Mouse (Mus musculus): Measurements from ENCODE around the gene Tstd2.

DNA sequence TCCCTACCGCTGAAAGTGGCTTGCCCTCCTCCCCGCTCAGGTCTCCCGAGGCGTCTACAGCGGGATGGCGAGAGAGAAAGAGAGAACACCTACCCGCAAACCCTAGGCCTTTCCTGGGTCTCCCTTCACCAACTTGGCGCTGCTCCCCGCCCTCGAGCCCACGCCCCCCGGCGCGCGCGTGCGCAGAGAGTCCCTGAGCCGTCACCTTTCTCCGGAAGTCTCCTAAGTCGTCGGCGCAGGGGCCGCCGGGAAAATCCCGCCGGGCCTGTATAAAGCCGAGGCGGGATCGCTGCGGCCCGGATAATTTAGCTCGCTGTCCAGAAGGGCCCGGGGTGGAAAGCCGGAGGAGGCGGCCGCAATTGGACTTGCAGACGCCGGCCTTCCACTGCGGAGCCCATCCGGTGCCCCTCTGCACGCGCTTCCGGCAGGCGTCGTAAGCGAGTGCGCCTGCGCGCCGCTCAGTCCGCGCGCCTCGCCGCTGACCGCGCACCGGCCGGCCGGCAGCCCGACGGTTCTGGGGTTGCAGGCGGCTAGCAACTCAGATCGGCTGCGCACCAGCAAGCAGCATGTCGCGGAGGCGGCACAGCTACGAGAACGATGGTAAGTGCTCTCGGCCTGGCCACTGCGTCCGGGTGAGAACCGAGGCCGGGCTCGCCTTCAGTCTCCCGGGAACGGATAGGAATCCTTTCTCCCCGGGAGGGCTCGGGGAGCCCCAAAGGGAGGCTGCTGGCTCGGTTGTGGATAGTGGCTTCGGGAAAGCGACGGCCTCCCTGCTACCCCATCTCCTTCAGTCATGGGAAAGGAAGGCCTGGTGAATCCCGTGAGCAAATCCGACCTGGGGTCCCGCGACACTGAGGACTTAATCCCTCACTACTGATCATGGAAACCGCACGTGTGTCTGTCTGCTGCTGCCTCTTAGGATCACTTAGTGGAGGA is at the start of gene Tstd2, which contains the start of gene Ncbp1:
- TF ChIP-seq POLR2A (IDR thresholded peaks at IDR 0.05; ENCODE audit: borderline replicate concordance, control insufficient read depth, low read depth, low read length) (peak; percentile 79; the same call in 1 of the 2 replicates), CTCF (IDR thresholded peaks at IDR 0.05; ENCODE audit: control insufficient read depth, insufficient read depth, low read length) (no peak)

Measured in bone marrow, adult 2 months (tissue).